Mouse (Mus musculus): Measurements from ENCODE around the gene Srrm3.

DNA sequence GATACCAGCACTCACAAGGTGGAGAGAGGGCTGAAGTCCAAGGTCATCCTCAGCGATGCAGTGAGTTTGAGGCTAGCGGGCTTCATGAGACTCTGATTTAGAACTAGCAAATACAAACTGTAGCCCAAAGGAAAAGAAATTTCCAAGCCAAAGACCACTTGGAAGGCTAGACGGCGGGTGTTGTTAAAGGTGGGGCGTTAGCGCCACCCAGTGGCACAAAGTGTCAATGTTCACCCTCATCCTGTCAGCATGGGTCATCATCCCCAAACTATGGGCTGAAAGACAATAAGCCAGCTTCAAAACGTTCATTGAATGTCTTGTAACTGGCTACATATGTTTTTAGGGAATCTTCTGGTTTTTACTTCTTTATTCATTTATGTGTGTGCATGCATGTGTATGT lies 43.2 kb upstream of the Srrm3 start:
- peak; percentile 91 for TF ChIP-seq CTCF (IDR thresholded peaks at IDR 0.05; ENCODE audit: low read depth)
- TF ChIP-seq EP300 (IDR thresholded peaks at IDR 0.05; ENCODE audit: low read depth), result no peak

All from liver, postnatal 0 days (tissue).